Mouse (Mus musculus) frontal cortex, postnatal 25 days (tissue): ENCODE results near the gene Heyl.
"Not testable (repeated sequence)": the region's sequence is repeated elsewhere in the genome, so short reads cannot be mapped to it uniquely, and the experiment has no call there.

ENCODE experiments used
- DNase-seq, 2 experiments: peaks; one replicate each; pipeline ENCODE4 v3.0.0; 2022; ENCODE audit warnings: low spot score in 2 of 2

Heyl gene

GRCm38 (mm10) chr4:123284731-123285624, 51.6 kb downstream of the Heyl start:
- no peak for DNase-seq

DNA sequence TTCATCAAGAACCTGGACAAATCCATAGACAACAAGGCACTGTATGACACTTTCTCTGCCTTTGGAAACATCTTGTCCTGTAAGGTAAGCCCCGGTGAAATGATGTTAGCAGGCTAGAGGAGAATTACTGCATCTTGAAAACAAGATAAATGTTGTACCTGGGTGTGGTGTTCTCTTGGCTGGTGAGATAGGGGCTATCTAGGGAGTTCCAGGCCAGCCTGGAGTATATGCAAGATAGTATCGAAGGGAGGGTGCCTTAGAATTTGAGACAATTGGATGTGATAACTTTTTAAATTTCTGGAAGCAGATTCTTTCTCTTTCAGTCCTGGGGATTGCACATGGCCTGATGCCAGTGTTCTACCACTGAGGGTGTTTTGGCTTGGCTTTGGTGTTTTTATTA, 53.4 kb downstream of the Heyl start:
- DNase-seq = no peak

- DNase-seq = no peak
These were observed 55.7 kb downstream of the Heyl start for GRCm38 (mm10) chr4:123289038-123289437.

DNA sequence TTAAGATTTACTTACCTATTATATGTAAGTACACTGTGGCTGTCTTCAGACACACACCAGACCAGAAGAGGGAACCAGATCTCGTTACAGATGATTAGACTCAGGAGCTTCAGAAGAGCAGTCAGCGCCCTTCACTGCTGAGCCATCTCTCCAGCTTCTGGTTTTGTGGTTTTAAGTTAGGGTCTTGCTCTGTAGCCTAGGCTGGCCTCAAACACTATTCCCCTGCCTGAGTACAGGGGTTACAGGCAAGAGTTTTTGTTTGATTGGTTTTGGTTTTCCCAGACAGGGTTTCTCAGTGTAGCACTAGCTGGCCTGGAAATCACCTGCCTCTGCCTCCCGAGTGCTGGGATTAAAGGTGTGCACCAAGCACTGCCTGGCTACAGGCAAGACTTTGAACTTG, 59.0 kb downstream of the Heyl start:
- DNase-seq = no peak

GRCm38 (mm10) chr4:123292989-123293388, 59.6 kb downstream of the Heyl start:
- no peak for DNase-seq

DNA sequence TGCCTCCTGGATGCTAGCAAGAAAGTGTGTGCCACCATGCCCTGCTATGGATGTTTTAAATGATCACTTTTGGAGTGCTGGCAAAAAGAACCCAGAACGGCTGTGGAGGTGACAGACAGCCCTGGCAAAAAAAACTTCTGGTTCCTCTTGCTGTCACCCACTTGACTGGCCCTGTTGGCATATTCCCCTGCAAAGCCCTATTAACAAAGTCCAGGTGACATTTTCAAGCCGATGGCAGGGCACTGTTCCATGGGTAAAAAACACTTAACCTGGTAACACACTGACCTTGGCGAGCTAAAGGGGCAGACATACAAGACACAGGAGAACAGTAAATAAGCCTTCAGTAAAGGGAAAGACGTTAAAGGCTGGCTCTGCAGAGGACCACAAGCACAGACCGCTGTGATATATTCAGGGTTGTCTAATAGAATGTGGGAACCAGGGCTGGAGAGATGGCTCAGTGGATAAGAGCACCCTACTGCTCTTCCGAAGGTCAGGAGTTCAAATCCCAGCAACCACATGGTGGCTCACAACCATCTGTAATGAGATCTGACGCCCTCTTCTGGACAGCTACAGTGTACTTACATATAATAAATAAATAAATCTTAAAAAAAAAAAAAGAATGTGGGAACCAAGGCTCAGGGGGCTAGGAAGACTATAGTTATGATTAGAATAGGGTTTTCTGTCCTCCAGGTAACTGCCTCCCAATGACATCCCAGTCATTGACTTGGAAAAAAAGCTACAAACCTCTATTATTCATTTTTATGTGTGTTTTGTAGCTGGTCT, 60.5 kb downstream of the Heyl start:
- no peak for DNase-seq

- not testable (repeated sequence) for DNase-seq
These were observed 61.7 kb downstream of the Heyl start for GRCm38 (mm10) chr4:123295026-123295425.

- DNase-seq = no peak
These were observed 62.3 kb downstream of the Heyl start for GRCm38 (mm10) chr4:123295516-123296147.

- DNase-seq = no peak
These were observed 62.8 kb downstream of the Heyl start for GRCm38 (mm10) chr4:123296148-123296534.

GRCm38 (mm10) chr4:123297195-123297960, 64.0 kb downstream of the Heyl start:
- no peak for DNase-seq

DNA sequence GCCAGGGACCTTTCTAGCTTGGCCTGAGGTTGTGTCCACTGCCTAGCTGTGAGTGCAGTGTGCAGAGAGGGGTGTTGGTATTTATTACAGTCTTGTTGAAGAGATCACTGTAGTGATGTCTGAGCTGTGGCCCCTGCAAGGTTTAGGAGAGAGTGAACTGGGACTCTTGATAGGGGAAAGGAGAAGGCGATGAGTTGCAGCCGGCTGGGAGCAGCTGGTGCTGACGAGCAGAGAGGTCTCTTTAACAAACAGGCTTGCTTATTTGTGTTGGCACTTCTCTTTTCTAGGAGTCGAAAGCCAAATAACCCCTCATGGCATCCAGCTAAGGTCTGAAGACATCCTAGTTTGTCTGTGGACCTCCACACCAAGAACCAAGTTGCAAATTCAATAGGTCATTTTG, 64.9 kb downstream of the Heyl start:
- DNase-seq = no peak

DNA sequence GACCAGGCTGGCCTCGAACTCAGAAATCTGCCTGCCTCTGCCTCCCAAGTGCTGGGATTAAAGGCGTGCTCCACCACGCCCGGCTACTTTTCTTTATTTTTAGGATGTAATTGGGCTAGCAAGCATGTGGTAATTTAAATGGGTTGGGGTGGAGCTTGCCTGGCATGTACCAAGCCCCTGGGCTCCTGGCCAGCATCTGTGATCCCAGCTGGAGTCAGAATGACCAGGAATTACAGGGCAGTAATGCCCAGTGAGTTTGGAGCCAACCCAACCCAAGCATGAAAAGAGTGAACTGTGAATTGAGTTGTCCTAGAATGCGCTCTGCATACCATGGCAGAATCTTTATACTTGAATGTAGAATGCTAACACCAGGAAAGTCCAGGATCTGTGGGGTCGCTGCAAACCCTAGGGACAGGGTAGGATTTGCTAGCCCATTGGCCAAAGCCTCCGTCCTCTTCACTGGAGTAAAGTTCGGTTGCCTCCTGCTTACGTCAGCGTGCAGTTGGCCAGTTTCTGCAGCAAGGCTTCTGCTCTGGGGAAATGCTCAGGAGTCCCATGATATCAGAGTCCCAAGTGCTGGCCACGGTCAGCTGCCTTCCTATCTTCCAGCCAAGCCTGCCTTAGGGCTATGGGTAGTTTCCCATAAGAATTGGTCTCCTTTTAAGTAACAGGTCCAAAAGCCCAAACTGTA, 65.8 kb downstream of the Heyl start:
- no peak for DNase-seq
